In genomic region chr1:21161742-21162141, GRCm38 (mm10) we compare ENCODE assay signal across 9 mouse cellular contexts. TPM values are rescaled to one million over a fixed set of nuclear protein-coding genes. Genes with fewer than 3 reads are reported as not detected.
A peak's percentile ranks its signal among the peaks of the same experiment; 100 is the strongest.
DNase-seq lines count a peak whose midpoint lies in the region; ATAC-seq lines count a peak whose summit lies in the region.
"Had no signal": no experiment of that assay in that cellular context is flagged by ENCODE, and none has a peak within 500 bp of the region (broad histone marks: within the 10 kb centered on the region; RNA-seq: fewer than 3 reads in every experiment).

No protein-coding gene starts in this region.

- H3K9me3 ChIP-seq in limb, embryonic 12.5 days = no peaks in the 10 kb centered on the region
- H3K9me3 ChIP-seq in neural tube, embryonic 15.5 days (replicated peaks) = no peaks in the 10 kb centered on the region

- no peak overlapping the region for H3K9ac ChIP-seq in limb, embryonic 12.5 days (replicated peaks)
- H3K9ac ChIP-seq in neural tube, embryonic 15.5 days (replicated peaks) = no peak overlapping the region

- no peaks in the 10 kb centered on the region for H3K4me1 ChIP-seq in limb, embryonic 12.5 days (replicated peaks)
- peaks cover 6% of the 10 kb centered on the region for H3K4me1 ChIP-seq in neural tube, embryonic 15.5 days

- intact Hi-C loops in gastrocnemius, postnatal 36 days (cut with DNase I) = loop anchor here (2.0 to 5.0 kb wide), 2 partner anchors 159 to 225 kb away; no protein-coding TSS in a partner anchor

- no peak overlapping the region for H3K27ac ChIP-seq in limb, embryonic 12.5 days
- H3K27ac ChIP-seq in neural tube, embryonic 15.5 days (replicated peaks) = no peak overlapping the region

- H3K4me2 ChIP-seq in limb, embryonic 12.5 days = no peak overlapping the region
- H3K4me2 ChIP-seq in neural tube, embryonic 15.5 days = no peak overlapping the region

- peak; percentile 67 for DNase-seq in A20 (ENCODE audit: low read depth, low spot score)
- peak; percentile 71 to 73 for DNase-seq in adrenal gland, adult 18-20 months (ENCODE audit: low spot score in 2 of 2)
- DNase-seq in embryo, embryonic 10 days (ENCODE audit: low spot score) = peak; percentile 88
- peak; percentile 25 to 60 for DNase-seq in gastrocnemius, postnatal 36 days
- peak; percentile 75 for DNase-seq in kidney, adult 9 months
- peak; percentile 79 for DNase-seq in thymus, postnatal 0 days (ENCODE audit: low spot score)

- peaks cover 17% of the 10 kb centered on the region; the same call in 1 of the 2 replicates for H3K27me3 ChIP-seq in limb, embryonic 12.5 days
- 0 out of 2 replicates have a peak, but pooled peaks cover 2% of the 10 kb centered on the region for H3K27me3 ChIP-seq in neural tube, embryonic 15.5 days (replicated peaks)

- no peaks in the 10 kb centered on the region for H3K36me3 ChIP-seq in limb, embryonic 12.5 days
- no peaks in the 10 kb centered on the region for H3K36me3 ChIP-seq in neural tube, embryonic 15.5 days

- ATAC-seq in limb, embryonic 12.5 days (ENCODE audit: insufficient number of reproducible peaks, insufficient read depth, low FRiP score, low TSS enrichment, low read depth) = 0 out of 2 replicates have a peak, but pooled peaks have one; percentile 38
- ATAC-seq in neural tube, embryonic 15.5 days (ENCODE audit: low FRiP score) = peak; percentile 43; the same call in 1 of the 2 replicates

- H3K4me3 ChIP-seq in limb, embryonic 12.5 days (replicated peaks) = no peak overlapping the region
- H3K4me3 ChIP-seq in neural tube, embryonic 15.5 days (replicated peaks) = no peak overlapping the region
- H3K4me3 ChIP-seq: erythroblast, embryonic 14.5 days had no signal

- 19% methylated on average over 5 of the region's 5 CpGs for WGBS in limb, embryonic 12.5 days
- 20% methylated on average over 5 of the region's 5 CpGs for WGBS in neural tube, embryonic 15.5 days

RNA-seq across cellular contexts. Expression of gene Tmem14a, which starts 56.6 kb away (rescaled TPM):
- 1 to 10 TPM; 5.5 to 5.9 TPM for total RNA-seq in adrenal gland, adult 18-20 months (2021)
- total RNA-seq in gastrocnemius, postnatal 36 days (2021) = 1 to 10 TPM in 1 of 2 experiments, under 1 TPM in 1; 0.71 to 1.2 TPM
- polyA plus RNA-seq in limb, embryonic 12.5 days (2016; fragmentation: Nextera tagmentation; extraction: Ambion mirVana) = 9.1 and 11.3 TPM in 2 replicates
- 18.9 and 22.6 TPM in 2 replicates for polyA plus RNA-seq in neural tube, embryonic 15.5 days (2015; fragmentation: Nextera tagmentation; extraction: Ambion mirVana)
- polyA plus RNA-seq in thymus, postnatal 0 days (2015; fragmentation: Nextera tagmentation; extraction: Ambion mirVana) = 5.4 and 6.9 TPM in 2 replicates
- polyA plus RNA-seq: erythroblast, embryonic 14.5 days had no signal
